Mouse (Mus musculus) layer of hippocampus, postnatal 36 days (tissue): Measurements from ENCODE around the gene Gmeb1. TPM values are rescaled to one million over a fixed set of nuclear protein-coding genes. Genes with fewer than 3 reads are reported as not detected.

Experiments
- microRNA-seq, 2 experiments: library from miRNA; unstranded; fragments of <30 nt; microRNA quantifications; one replicate each; pipeline ENCODE4 v1.2.0; 2021
- total RNA-seq, 2 experiments: library from RNA; stranded (reverse); gene quantifications; 2 replicates each; pipeline ENCODE4 v1.2.3; 2021

The Gmeb1 gene
- total RNA-seq, 2 experiments from 2014 or later: 21.3 to 24.7 TPM

Small RNAs within 50 kb of the gene (microRNA-seq; reads per million reads assigned to microRNA genes)
- 0 reads per million in 2 experiments for gene Gm22033

Other genes starting within 250 kb of the Gmeb1 start
- gene Gm10300, start 186.9 kb downstream of the Gmeb1 start, total RNA-seq: not detected
- 10 to 100 TPM; 16.9 to 23.7 TPM for gene Epb41, start 186.3 kb downstream of the Gmeb1 start, total RNA-seq
- gene Oprd1, start 117.1 kb downstream of the Gmeb1 start, total RNA-seq: 10 to 100 TPM; 10.7 to 11.3 TPM
- gene Ythdf2, start 49.3 kb downstream of the Gmeb1 start, total RNA-seq: 10 to 100 TPM; 43.8 to 47.7 TPM
- 10 to 100 TPM; 23.6 to 23.7 TPM for gene Taf12, start 12.8 kb upstream of the Gmeb1 start, total RNA-seq
- 1 to 10 TPM; 1.2 to 2.6 TPM for gene Rab42, start 41.8 kb upstream of the Gmeb1 start, total RNA-seq
- 10 to 100 TPM; 18.6 to 19.6 TPM for gene Trnau1ap, start 67.9 kb upstream of the Gmeb1 start, total RNA-seq
- gene Rcc1, start 92.0 kb upstream of the Gmeb1 start, total RNA-seq: 10 to 100 TPM; 11.9 to 13.4 TPM
- gene Phactr4, start 160.9 kb upstream of the Gmeb1 start, total RNA-seq: 10 to 100 TPM in 1 of 2 experiments, 1 to 10 TPM in 1; 8.3 to 12.8 TPM
- 10 to 100 TPM in 1 of 2 experiments, 1 to 10 TPM in 1; 8.8 to 10.4 TPM for gene Med18, start 202.3 kb upstream of the Gmeb1 start, total RNA-seq
- 10 to 100 TPM; 12.8 to 13.5 TPM for gene Sesn2, start 248.9 kb upstream of the Gmeb1 start, total RNA-seq